Mouse (Mus musculus): ENCODE measurements around the gene Dcun1d3.

GRCm38 (mm10) chr7:119906523-119907215, 10.6 kb upstream of the Dcun1d3 start:
- TF ChIP-seq CTCF (IDR thresholded peaks at IDR 0.05; ENCODE audit: control insufficient read depth, insufficient read depth, insufficient read length) (no peak), MYOD1 (IDR thresholded peaks at IDR 0.05; ENCODE audit: control insufficient read depth, insufficient read length, low read depth) (no peak), USF1 (IDR thresholded peaks at IDR 0.05; ENCODE audit: low read depth) (no peak), CEBPB (IDR thresholded peaks at IDR 0.05; ENCODE audit: low read depth) (no peak), FOSL1 (IDR thresholded peaks at IDR 0.05; ENCODE audit: insufficient read depth, low read length, poor library complexity, severe bottlenecking) (no peak)
